Mouse (Mus musculus): ENCODE data around the gene Ptpn1. TPM values are rescaled to one million over a fixed set of nuclear protein-coding genes. Genes with fewer than 3 reads are reported as not detected.

The Ptpn1 gene
- polyA plus RNA-seq, 1 experiment from 2014 or later: 41.0 TPM

DNA sequence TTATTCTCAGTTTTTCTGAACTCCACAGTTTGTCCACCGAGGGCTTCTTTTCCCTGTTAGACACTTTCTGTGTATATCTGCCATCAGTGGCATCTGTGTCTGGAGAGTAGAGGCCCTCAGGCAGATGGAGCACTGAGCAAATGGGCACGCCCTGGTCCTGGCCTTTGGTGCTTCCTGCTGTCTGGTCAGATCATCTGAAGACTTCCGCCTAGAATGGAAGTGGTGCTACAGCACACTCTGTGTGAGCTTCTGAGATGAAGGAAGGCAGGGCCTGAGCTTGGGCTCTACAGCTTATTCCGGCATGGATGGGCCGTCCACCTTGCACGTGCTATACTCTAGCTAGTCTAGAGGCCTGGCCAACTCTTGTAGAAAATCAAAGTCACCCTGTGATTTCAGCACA is 30.5 kb downstream of the Ptpn1 start:
- H3K36me3 ChIP-seq (ENCODE audit: control insufficient read depth, insufficient read depth, low read length): peaks cover 30% of the 10 kb centered on the region
- H3K9me3 ChIP-seq (ENCODE audit: control insufficient read depth, low read depth, low read length): no peaks in the 10 kb centered on the region
- peaks cover 25% of the 10 kb centered on the region for H3K4me1 ChIP-seq (ENCODE audit: control insufficient read depth, insufficient read depth, low read length)
- no peak overlapping the region for H3K4me3 ChIP-seq (ENCODE audit: low read depth, low read length)
- H3K27me3 ChIP-seq (ENCODE audit: control insufficient read depth, insufficient read depth, low read length): no peaks in the 10 kb centered on the region
- no peak overlapping the region for H3K27ac ChIP-seq (ENCODE audit: low read length)
- H3K4me2 ChIP-seq (replicated peaks; ENCODE audit: low read depth, low read length): no peak overlapping the region
- 89% methylated on average over 6 of the region's 6 CpGs for WGBS
- ATAC-seq (ENCODE audit: insufficient number of reproducible peaks, insufficient read depth, low FRiP score, low read depth): no peak
- no peak overlapping the region for H3K9ac ChIP-seq (replicated peaks; ENCODE audit: low read depth, low read length)

DNA sequence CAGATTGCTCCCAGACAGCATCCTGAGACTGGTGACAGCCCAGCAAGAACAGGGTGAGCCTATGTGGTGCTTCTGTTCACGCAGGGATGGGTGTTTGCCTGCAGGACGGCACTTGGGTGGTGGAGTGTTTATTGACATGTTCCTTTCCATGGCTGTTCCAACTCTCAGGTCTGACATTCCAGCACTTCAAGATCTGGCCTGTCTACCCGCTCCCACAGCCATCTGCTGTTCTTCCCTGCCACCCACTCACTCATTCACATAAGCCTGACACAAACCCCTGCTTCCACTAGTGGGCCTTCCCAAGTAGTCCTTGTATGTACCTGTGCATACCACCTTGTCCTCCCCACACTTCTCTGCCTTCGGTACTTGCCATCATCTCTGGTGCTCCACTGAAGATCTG is 31.3 kb downstream of the Ptpn1 start:
- Histone ChIP-seq H3K4me1 (ENCODE audit: control insufficient read depth, insufficient read depth, low read length) (peaks cover 24% of the 10 kb centered on the region), H3K27me3 (ENCODE audit: control insufficient read depth, insufficient read depth, low read length) (no peaks in the 10 kb centered on the region), H3K36me3 (ENCODE audit: control insufficient read depth, insufficient read depth, low read length) (peaks cover 32% of the 10 kb centered on the region), H3K9me3 (ENCODE audit: control insufficient read depth, low read depth, low read length) (no peaks in the 10 kb centered on the region), H3K4me2 (replicated peaks; ENCODE audit: low read depth, low read length) (no peak overlapping the region), H3K9ac (replicated peaks; ENCODE audit: low read depth, low read length) (no peak overlapping the region), H3K27ac (ENCODE audit: low read length) (no peak overlapping the region), H3K4me3 (ENCODE audit: low read depth, low read length) (no peak overlapping the region)
- no peak for ATAC-seq (ENCODE audit: insufficient number of reproducible peaks, insufficient read depth, low FRiP score, low read depth)
- WGBS: 75% methylated on average over 4 of the region's 4 CpGs

DNA sequence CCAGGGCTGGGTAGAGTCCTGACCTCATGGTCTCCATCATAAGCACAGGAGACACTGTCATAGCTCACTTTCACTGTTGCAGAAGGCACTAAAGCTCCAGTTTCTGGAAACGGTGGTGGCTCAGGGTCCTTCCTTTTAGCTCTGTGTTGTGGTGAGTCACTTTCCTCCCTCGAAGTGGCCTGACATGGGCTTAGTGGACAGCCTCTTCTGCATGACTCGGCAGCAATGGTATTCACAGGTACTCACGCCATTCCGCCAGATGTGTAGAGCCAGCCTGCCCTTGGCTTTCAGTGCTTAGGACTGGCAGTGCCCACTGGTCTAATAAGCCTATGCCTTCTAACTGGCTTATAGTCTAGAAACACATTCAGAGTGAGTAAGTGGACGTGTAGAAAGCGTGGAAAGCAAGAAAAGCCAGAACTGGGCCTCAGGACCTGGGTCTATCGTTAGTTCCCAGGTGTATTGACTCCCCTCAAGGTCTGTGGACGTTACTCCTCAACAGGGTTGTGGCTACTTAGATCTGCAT is 32.0 kb downstream of the Ptpn1 start:
- Histone ChIP-seq H3K27me3 (ENCODE audit: control insufficient read depth, insufficient read depth, low read length) (no peaks in the 10 kb centered on the region), H3K36me3 (ENCODE audit: control insufficient read depth, insufficient read depth, low read length) (peaks cover 38% of the 10 kb centered on the region), H3K4me1 (ENCODE audit: control insufficient read depth, insufficient read depth, low read length) (peaks cover 17% of the 10 kb centered on the region), H3K4me3 (ENCODE audit: low read depth, low read length) (no peak overlapping the region), H3K9ac (replicated peaks; ENCODE audit: low read depth, low read length) (no peak overlapping the region), H3K4me2 (replicated peaks; ENCODE audit: low read depth, low read length) (no peak overlapping the region), H3K27ac (ENCODE audit: low read length) (no peak overlapping the region), H3K9me3 (ENCODE audit: control insufficient read depth, low read depth, low read length) (no peaks in the 10 kb centered on the region)
- 89% methylated on average over 9 of the region's 9 CpGs for whole genome bisulfite sequencing
- ATAC-seq (ENCODE audit: insufficient number of reproducible peaks, insufficient read depth, low FRiP score, low read depth): no peak

DNA sequence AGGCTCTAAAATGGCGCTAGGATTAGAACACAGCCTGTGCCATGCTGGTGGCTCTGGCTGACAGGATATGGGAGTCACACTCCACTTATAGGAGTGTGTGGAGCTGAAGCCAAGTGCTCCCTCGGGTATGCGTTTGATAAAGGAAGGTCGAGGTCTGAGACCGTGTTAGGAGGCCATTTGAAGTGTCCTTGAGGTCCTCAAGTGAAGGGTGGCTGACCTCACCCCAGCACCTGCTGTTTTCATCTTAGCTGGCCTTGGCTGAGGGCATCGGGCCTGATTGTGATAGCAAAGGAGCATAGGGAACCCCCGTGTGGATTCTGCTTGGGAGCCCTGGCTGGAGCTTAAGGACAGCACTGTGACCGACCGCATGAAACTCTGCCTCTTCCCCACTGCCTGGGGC is 32.5 kb downstream of the Ptpn1 start:
- Histone ChIP-seq H3K4me2 (replicated peaks; ENCODE audit: low read depth, low read length) (no peak overlapping the region), H3K27ac (ENCODE audit: low read length) (no peak overlapping the region), H3K9me3 (ENCODE audit: control insufficient read depth, low read depth, low read length) (no peaks in the 10 kb centered on the region), H3K36me3 (ENCODE audit: control insufficient read depth, insufficient read depth, low read length) (peaks cover 38% of the 10 kb centered on the region), H3K27me3 (ENCODE audit: control insufficient read depth, insufficient read depth, low read length) (no peaks in the 10 kb centered on the region), H3K4me1 (ENCODE audit: control insufficient read depth, insufficient read depth, low read length) (peaks cover 14% of the 10 kb centered on the region), H3K4me3 (ENCODE audit: low read depth, low read length) (no peak overlapping the region), H3K9ac (replicated peaks; ENCODE audit: low read depth, low read length) (no peak overlapping the region)
- WGBS: 94% methylated on average over 9 of the region's 9 CpGs
- no peak for ATAC-seq (ENCODE audit: insufficient number of reproducible peaks, insufficient read depth, low FRiP score, low read depth)

DNA sequence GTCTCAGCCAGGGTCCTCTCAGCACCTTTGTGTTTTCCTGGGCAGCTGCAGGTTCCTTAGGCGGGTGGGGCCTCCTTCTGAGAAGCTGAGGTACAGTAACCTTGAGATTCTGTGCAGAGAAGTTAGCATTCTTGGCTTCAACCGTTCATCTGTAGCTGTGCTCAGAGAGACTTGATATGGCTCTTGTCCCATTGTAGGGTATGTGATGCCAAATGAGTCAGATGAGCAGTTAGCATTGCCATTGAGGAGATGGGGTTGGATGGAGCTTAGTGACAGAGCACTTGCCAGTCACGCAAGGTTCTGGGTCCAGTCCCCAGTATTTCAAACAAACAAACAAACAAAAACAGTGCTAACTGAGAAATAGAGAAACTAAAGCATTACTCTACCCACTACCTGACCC is 34.1 kb downstream of the Ptpn1 start:
- Histone ChIP-seq H3K9me3 (ENCODE audit: control insufficient read depth, low read depth, low read length) (no peaks in the 10 kb centered on the region), H3K27ac (ENCODE audit: low read length) (no peak overlapping the region), H3K27me3 (ENCODE audit: control insufficient read depth, insufficient read depth, low read length) (no peaks in the 10 kb centered on the region), H3K36me3 (ENCODE audit: control insufficient read depth, insufficient read depth, low read length) (peaks cover 43% of the 10 kb centered on the region), H3K4me3 (ENCODE audit: low read depth, low read length) (no peak overlapping the region), H3K4me1 (ENCODE audit: control insufficient read depth, insufficient read depth, low read length) (peaks cover under 1% of the 10 kb centered on the region; the same call in 1 of the 2 replicates), H3K4me2 (replicated peaks; ENCODE audit: low read depth, low read length) (no peak overlapping the region), H3K9ac (replicated peaks; ENCODE audit: low read depth, low read length) (no peak overlapping the region)
- WGBS: 85% methylated on average over 3 of the region's 3 CpGs
- ATAC-seq (ENCODE audit: insufficient number of reproducible peaks, insufficient read depth, low FRiP score, low read depth): no peak

DNA sequence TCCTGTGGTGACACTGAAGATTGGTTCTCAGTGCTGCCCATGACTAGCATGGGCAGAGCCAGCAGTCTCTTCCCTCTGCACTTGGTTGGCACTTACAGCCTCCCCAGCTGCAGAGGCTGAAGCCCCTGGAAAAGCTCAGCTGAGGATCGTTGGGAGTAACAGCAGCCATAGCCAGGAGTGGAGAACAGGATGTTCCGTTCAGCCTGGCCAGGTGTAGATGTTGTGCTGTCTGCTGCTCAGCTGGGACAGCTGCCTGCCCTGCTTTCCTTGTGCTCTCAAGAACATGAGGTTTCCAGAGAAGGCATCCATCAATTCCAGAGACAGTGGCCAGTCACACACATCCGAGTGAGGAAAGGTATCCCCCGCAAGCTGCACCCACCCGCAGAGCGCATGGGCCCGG is 36.6 kb downstream of the Ptpn1 start:
- whole genome bisulfite sequencing: 91% methylated on average over 7 of the region's 7 CpGs
- Histone ChIP-seq H3K4me3 (ENCODE audit: low read depth, low read length) (no peak overlapping the region), H3K9me3 (ENCODE audit: control insufficient read depth, low read depth, low read length) (no peaks in the 10 kb centered on the region), H3K4me2 (replicated peaks; ENCODE audit: low read depth, low read length) (no peak overlapping the region), H3K4me1 (ENCODE audit: control insufficient read depth, insufficient read depth, low read length) (no peaks in the 10 kb centered on the region), H3K27ac (ENCODE audit: low read length) (no peak overlapping the region), H3K36me3 (ENCODE audit: control insufficient read depth, insufficient read depth, low read length) (peaks cover 52% of the 10 kb centered on the region), H3K9ac (replicated peaks; ENCODE audit: low read depth, low read length) (no peak overlapping the region), H3K27me3 (ENCODE audit: control insufficient read depth, insufficient read depth, low read length) (no peaks in the 10 kb centered on the region)
- ATAC-seq (ENCODE audit: insufficient number of reproducible peaks, insufficient read depth, low FRiP score, low read depth): no peak

DNA sequence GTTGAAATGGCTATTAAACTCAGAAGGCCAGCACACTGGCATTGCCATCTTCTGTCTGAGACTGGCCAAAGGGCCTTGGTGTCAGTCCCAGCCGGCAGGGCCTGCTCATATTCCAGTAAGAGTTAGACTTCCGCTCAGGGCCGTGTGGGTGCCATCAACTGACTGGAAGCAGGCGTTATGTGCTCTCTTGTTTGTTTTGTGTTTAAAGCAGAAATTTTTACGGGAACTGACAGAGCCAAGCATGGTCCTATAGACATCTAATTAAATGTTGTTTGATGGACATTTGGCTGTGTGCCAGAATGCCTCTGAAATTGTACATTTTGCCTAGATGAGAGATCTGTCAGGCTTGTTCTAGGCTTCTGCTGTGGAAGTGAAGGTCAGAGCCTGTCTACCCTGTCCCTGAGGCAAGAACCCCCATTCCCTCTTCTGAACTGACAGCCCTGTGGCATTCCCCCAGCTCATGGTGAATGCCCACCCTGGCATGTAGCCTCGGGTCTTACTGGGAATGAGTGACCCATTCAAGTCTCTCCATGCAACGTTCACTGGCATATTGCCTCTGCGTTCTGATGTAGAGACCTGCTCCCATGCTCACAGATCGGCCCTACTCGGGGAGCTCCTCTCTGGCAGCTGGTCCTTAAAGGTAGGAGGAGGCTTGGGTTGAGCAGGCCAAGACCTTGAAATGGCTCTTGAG is 38.1 kb downstream of the Ptpn1 start:
- H3K9ac ChIP-seq (replicated peaks; ENCODE audit: low read depth, low read length): no peak overlapping the region

DNA sequence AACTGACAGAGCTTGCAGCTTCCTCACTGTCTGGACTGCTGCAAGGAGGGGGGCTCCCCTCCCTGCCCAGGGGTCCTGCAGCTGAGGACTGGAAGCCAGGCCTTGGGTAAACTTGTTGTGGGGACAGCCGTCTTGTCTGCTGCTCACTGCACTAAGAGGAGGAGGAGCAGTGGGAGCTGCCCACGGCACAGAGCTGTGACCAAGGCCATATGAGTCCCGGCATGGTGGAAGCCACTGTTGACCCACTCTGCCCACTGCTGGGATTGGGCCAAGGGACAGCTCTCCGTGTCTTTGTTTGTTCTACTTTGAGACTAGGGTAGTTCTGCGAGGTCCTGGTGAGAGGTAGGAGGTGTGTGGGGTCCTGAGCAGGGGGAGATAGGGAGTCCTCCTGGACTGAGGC is 40.3 kb downstream of the Ptpn1 start:
- Histone ChIP-seq H3K27me3 (ENCODE audit: control insufficient read depth, insufficient read depth, low read length) (no peaks in the 10 kb centered on the region), H3K4me1 (ENCODE audit: control insufficient read depth, insufficient read depth, low read length) (no peaks in the 10 kb centered on the region), H3K4me3 (ENCODE audit: low read depth, low read length) (no peak overlapping the region), H3K27ac (ENCODE audit: low read length) (0 out of 2 replicates have a peak overlapping the region, but pooled peaks have one; percentile 27), H3K9me3 (ENCODE audit: control insufficient read depth, low read depth, low read length) (no peaks in the 10 kb centered on the region), H3K36me3 (ENCODE audit: control insufficient read depth, insufficient read depth, low read length) (peaks cover 45% of the 10 kb centered on the region), H3K9ac (replicated peaks; ENCODE audit: low read depth, low read length) (no peak overlapping the region), H3K4me2 (replicated peaks; ENCODE audit: low read depth, low read length) (no peak overlapping the region)
- WGBS: 41% methylated on average over 5 of the region's 5 CpGs
- ATAC-seq (ENCODE audit: insufficient number of reproducible peaks, insufficient read depth, low FRiP score, low read depth): no peak

More for the DNA sequence above, 38.1 kb downstream of the Ptpn1 start:
- Histone ChIP-seq H3K4me1 (ENCODE audit: control insufficient read depth, insufficient read depth, low read length) (no peaks in the 10 kb centered on the region), H3K4me3 (ENCODE audit: low read depth, low read length) (no peak overlapping the region), H3K9me3 (ENCODE audit: control insufficient read depth, low read depth, low read length) (no peaks in the 10 kb centered on the region), H3K4me2 (replicated peaks; ENCODE audit: low read depth, low read length) (no peak overlapping the region), H3K36me3 (ENCODE audit: control insufficient read depth, insufficient read depth, low read length) (peaks cover 54% of the 10 kb centered on the region), H3K27me3 (ENCODE audit: control insufficient read depth, insufficient read depth, low read length) (no peaks in the 10 kb centered on the region), H3K27ac (ENCODE audit: low read length) (no peak overlapping the region)
- ATAC-seq (ENCODE audit: insufficient number of reproducible peaks, insufficient read depth, low FRiP score, low read depth): no peak
- WGBS: 83% methylated on average over 10 of the region's 10 CpGs

DNA sequence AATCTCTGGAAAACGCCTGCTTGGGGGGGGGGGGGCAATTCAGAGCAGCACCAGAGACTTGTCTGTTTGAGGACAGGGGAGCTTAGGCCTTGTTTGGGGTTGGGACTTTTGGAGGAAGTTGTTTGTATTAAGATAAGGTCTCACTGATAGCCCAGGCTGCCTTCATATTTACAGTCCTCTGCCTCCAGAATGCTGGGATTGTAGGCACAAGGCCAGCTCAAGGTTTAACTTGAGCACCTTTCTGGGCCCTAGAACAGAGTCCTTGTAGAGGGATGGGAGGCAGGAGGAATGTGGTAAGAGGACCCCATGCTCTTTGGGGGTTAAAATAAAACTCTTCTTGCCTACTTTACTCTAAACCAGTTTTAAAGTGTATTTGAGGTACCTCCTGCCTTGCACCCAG is 41.0 kb downstream of the Ptpn1 start:
- Histone ChIP-seq H3K27me3 (ENCODE audit: control insufficient read depth, insufficient read depth, low read length) (no peaks in the 10 kb centered on the region), H3K27ac (ENCODE audit: low read length) (no peak overlapping the region), H3K9ac (replicated peaks; ENCODE audit: low read depth, low read length) (no peak overlapping the region), H3K4me1 (ENCODE audit: control insufficient read depth, insufficient read depth, low read length) (no peaks in the 10 kb centered on the region), H3K36me3 (ENCODE audit: control insufficient read depth, insufficient read depth, low read length) (peaks cover 46% of the 10 kb centered on the region), H3K4me3 (ENCODE audit: low read depth, low read length) (no peak overlapping the region), H3K4me2 (replicated peaks; ENCODE audit: low read depth, low read length) (no peak overlapping the region), H3K9me3 (ENCODE audit: control insufficient read depth, low read depth, low read length) (no peaks in the 10 kb centered on the region)
- WGBS: 19% methylated on average over 1 of the region's 1 CpGs
- peak; percentile 28; the same call in 1 of the 2 replicates for ATAC-seq (ENCODE audit: insufficient number of reproducible peaks, insufficient read depth, low FRiP score, low read depth)

Measured in stomach, embryonic 14.5 days (tissue).